ENCODE assay signal across 14 mouse cellular contexts in genomic region chr3:151438364-151438763, GRCm38 (mm10). TPM values are rescaled to one million over a fixed set of nuclear protein-coding genes. Genes with fewer than 3 reads are reported as not detected.
DNase-seq lines count a peak whose midpoint lies in the region; ATAC-seq lines count a peak whose summit lies in the region.
"Had no signal": no experiment of that assay in that cellular context is flagged by ENCODE, and none has a peak within 500 bp of the region (broad histone marks: within the 10 kb centered on the region; RNA-seq: fewer than 3 reads in every experiment).

No protein-coding gene starts in this region.

- H3K4me2 ChIP-seq in heart, embryonic 11.5 days, result peak overlapping the region; percentile 75
- H3K4me2 ChIP-seq in kidney, embryonic 15.5 days, result peak overlapping the region; percentile 68
- H3K4me2 ChIP-seq in midbrain, embryonic 15.5 days, result no peak overlapping the region
- no peak overlapping the region for H3K4me2 ChIP-seq in midbrain, embryonic 11.5 days

- peaks cover 13% of the 10 kb centered on the region for H3K4me1 ChIP-seq in heart, embryonic 11.5 days (ENCODE audit: control insufficient read depth, insufficient read depth, low read length)
- peaks cover 8% of the 10 kb centered on the region for H3K4me1 ChIP-seq in kidney, embryonic 15.5 days
- no peaks in the 10 kb centered on the region for H3K4me1 ChIP-seq in midbrain, embryonic 15.5 days
- H3K4me1 ChIP-seq in midbrain, embryonic 11.5 days (ENCODE audit: control insufficient read depth, insufficient read depth, low read length), result 0 out of 2 replicates have a peak, but pooled peaks cover 2% of the 10 kb centered on the region

- no peaks in the 10 kb centered on the region for H3K9me3 ChIP-seq in heart, embryonic 11.5 days (replicated peaks; ENCODE audit: control insufficient read depth, low read length)
- no peaks in the 10 kb centered on the region for H3K9me3 ChIP-seq in kidney, embryonic 15.5 days (replicated peaks)
- no peaks in the 10 kb centered on the region for H3K9me3 ChIP-seq in midbrain, embryonic 15.5 days
- no peaks in the 10 kb centered on the region for H3K9me3 ChIP-seq in midbrain, embryonic 11.5 days (ENCODE audit: control insufficient read depth, low read length)
- H3K9me3 ChIP-seq: intestine, embryonic 15.5 days had no signal

- 38% methylated on average over 5 of the region's 5 CpGs for WGBS in heart, embryonic 11.5 days (ENCODE audit: insufficient replicate concordance)
- 66% methylated on average over 5 of the region's 5 CpGs for WGBS in kidney, embryonic 15.5 days
- 78% methylated on average over 5 of the region's 5 CpGs for WGBS in midbrain, embryonic 15.5 days
- 82% methylated on average over 5 of the region's 5 CpGs for WGBS in midbrain, embryonic 11.5 days

- H3K27me3 ChIP-seq in heart, embryonic 11.5 days (ENCODE audit: control insufficient read depth, insufficient read depth, low read length), result no peaks in the 10 kb centered on the region
- no peaks in the 10 kb centered on the region for H3K27me3 ChIP-seq in kidney, embryonic 15.5 days
- no peaks in the 10 kb centered on the region for H3K27me3 ChIP-seq in midbrain, embryonic 15.5 days (replicated peaks)
- H3K27me3 ChIP-seq in midbrain, embryonic 11.5 days (ENCODE audit: control insufficient read depth, insufficient read depth, low read length), result no peaks in the 10 kb centered on the region
- H3K27me3 ChIP-seq: intestine, embryonic 15.5 days had no signal

- no peak for ATAC-seq in heart, embryonic 11.5 days (replicated peaks; ENCODE audit: insufficient number of reproducible peaks, low FRiP score, low TSS enrichment)
- no peak for ATAC-seq in kidney, embryonic 15.5 days (replicated peaks; ENCODE audit: low FRiP score)
- no peak for ATAC-seq in midbrain, embryonic 15.5 days (replicated peaks)
- no peak for ATAC-seq in midbrain, embryonic 11.5 days (ENCODE audit: low FRiP score)
- ATAC-seq in megakaryocyte-erythroid progenitor cell, adult 5-6 weeks (replicated peaks; ENCODE audit: low FRiP score, low TSS enrichment, poor library complexity, severe bottlenecking), result peak; percentile 72
- ATAC-seq: activated CD4-positive, CD25-positive, alpha-beta regulatory T cell, adult 4 months had no signal

- DNase-seq in heart, postnatal 4 days, result no peak
- DNase-seq in kidney, postnatal 36 days, result no peak
- no peak for DNase-seq in midbrain, embryonic 11.5 days (ENCODE audit: low spot score, missing footprints)
- no peak for DNase-seq in thymus, adult 18-20 months
- DNase-seq: B cell, adult 2 months; thymus, postnatal 4 days had no signal

- H3K27ac ChIP-seq in heart, embryonic 11.5 days (ENCODE audit: low read depth, low read length), result peak overlapping the region; percentile 22; the same call in 1 of the 2 replicates
- H3K27ac ChIP-seq in kidney, embryonic 15.5 days, result peak overlapping the region; percentile 58; the same call in 1 of the 2 replicates
- no peak overlapping the region for H3K27ac ChIP-seq in midbrain, embryonic 15.5 days
- H3K27ac ChIP-seq in midbrain, embryonic 11.5 days (ENCODE audit: low read depth, low read length), result no peak overlapping the region
- H3K27ac ChIP-seq: intestine, embryonic 15.5 days had no signal

- peak overlapping the region; percentile 36; the same call in 1 of the 2 replicates for H3K4me3 ChIP-seq in heart, embryonic 11.5 days (ENCODE audit: low read depth, low read length)
- peak overlapping the region; percentile 42 for H3K4me3 ChIP-seq in kidney, embryonic 15.5 days (replicated peaks)
- H3K4me3 ChIP-seq in midbrain, embryonic 15.5 days, result peak overlapping the region; percentile 18; the same call in 1 of the 2 replicates
- no peak overlapping the region for H3K4me3 ChIP-seq in midbrain, embryonic 11.5 days (ENCODE audit: low read depth, low read length)
- H3K4me3 ChIP-seq: myocyte had no signal

- no peak overlapping the region for H3K9ac ChIP-seq in heart, embryonic 11.5 days (ENCODE audit: low read depth, low read length)
- H3K9ac ChIP-seq in kidney, embryonic 15.5 days, result no peak overlapping the region
- H3K9ac ChIP-seq in midbrain, embryonic 15.5 days, result no peak overlapping the region
- H3K9ac ChIP-seq in midbrain, embryonic 11.5 days (ENCODE audit: low read length), result no peak overlapping the region
- H3K9ac ChIP-seq: intestine, embryonic 15.5 days had no signal

- H3K36me3 ChIP-seq in heart, embryonic 11.5 days (ENCODE audit: control insufficient read depth, insufficient read depth, low read length), result no peaks in the 10 kb centered on the region
- H3K36me3 ChIP-seq in kidney, embryonic 15.5 days, result no peaks in the 10 kb centered on the region
- no peaks in the 10 kb centered on the region for H3K36me3 ChIP-seq in midbrain, embryonic 15.5 days (replicated peaks)
- H3K36me3 ChIP-seq in midbrain, embryonic 11.5 days (ENCODE audit: control insufficient read depth, insufficient read depth, low read length), result no peaks in the 10 kb centered on the region
- H3K36me3 ChIP-seq: intestine, embryonic 15.5 days had no signal

RNA-seq across cellular contexts. Expression of gene Adgrl4, which starts 0.7 kb away (rescaled TPM):
- polyA plus RNA-seq in heart, embryonic 11.5 days (2014; fragmentation: Nextera tagmentation; extraction: Ambion mirVana), result 8.8 and 10.5 TPM in 2 replicates
- 10 to 100 TPM; 54.1 to 57.3 TPM for total RNA-seq in heart, postnatal 4 days (2021)
- 23.4 and 26.8 TPM in 2 replicates for polyA plus RNA-seq in kidney, embryonic 15.5 days (2015; fragmentation: Nextera tagmentation; extraction: Ambion mirVana)
- polyA plus RNA-seq in midbrain, embryonic 15.5 days (2015; fragmentation: Nextera tagmentation; extraction: Ambion mirVana), result 14.0 and 15.0 TPM in 2 replicates
- polyA plus RNA-seq in midbrain, embryonic 11.5 days (2014; fragmentation: Nextera tagmentation; extraction: Ambion mirVana), result 8.2 and 8.3 TPM in 2 replicates
- total RNA-seq in megakaryocyte-erythroid progenitor cell, adult 5-6 weeks (2014; fragmentation: Nextera tagmentation), result 1.7 and 20.4 TPM in 2 replicates
- total RNA-seq in megakaryocyte-erythroid progenitor cell, adult 5-6 weeks (2017), result 11.9 and 83.0 TPM in 2 replicates
- total RNA-seq: MEL had no signal
- polyA plus RNA-seq: activated CD4-positive, CD25-positive, alpha-beta regulatory T cell, adult 4 months; myocyte had no signal

Comparison
In these comparisons a context has a peak if more than half of its experiments do, and no peak if none do; other contexts are left out.
1. H3K27ac ChIP-seq: peak in heart, embryonic 11.5 days (single experiment) and kidney, embryonic 15.5 days (single experiment); none in midbrain, embryonic 15.5 days (single experiment) and midbrain, embryonic 11.5 days (single experiment).
2. H3K4me2 ChIP-seq: peak in heart, embryonic 11.5 days (single experiment) and kidney, embryonic 15.5 days (single experiment); none in midbrain, embryonic 15.5 days (single experiment) and midbrain, embryonic 11.5 days (single experiment).